Mouse (Mus musculus) 416B (cell line): Measurements from ENCODE around the gene D10Wsu102e.
A peak's percentile ranks its signal among the peaks of the same experiment; 100 is the strongest.
"Not testable (repeated sequence)": the region's sequence is repeated elsewhere in the genome, so short reads cannot be mapped to it uniquely, and the experiment has no call there.

Experiments
- DNase-seq: peaks from one replicate; pipeline ENCODE4 v3.0.0; 2011; ENCODE audit warnings: low read depth

The D10Wsu102e gene

DNA sequence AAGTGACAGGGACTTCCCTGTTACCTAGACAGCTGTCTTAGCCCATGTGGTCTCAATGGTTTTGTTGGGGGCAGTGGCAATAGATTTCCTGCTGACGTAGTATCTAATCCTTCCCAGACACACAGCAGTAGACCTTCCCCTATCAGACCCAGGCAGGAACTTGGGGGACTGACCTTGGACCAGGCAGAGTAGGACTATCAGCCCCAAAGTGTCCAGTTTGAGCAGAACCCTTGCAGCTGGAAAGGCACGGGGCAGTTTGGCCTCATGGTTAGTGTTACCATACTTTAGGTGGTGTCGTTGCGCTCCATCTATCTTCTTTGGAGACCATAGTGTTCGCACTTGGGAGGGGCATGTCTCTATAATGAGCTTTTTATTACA is 13.7 kb upstream of the D10Wsu102e start:
- DNase-seq, result no peak

- no peak for DNase-seq
Observed at GRCm38 (mm10) chr10:83347494-83347893, 12.5 kb upstream of the D10Wsu102e start.

GRCm38 (mm10) chr10:83350689-83351088 is 9.3 kb upstream of the D10Wsu102e start:
- DNase-seq, result no peak

GRCm38 (mm10) chr10:83351779-83352178 is 8.2 kb upstream of the D10Wsu102e start:
- not testable (repeated sequence) for DNase-seq

DNA sequence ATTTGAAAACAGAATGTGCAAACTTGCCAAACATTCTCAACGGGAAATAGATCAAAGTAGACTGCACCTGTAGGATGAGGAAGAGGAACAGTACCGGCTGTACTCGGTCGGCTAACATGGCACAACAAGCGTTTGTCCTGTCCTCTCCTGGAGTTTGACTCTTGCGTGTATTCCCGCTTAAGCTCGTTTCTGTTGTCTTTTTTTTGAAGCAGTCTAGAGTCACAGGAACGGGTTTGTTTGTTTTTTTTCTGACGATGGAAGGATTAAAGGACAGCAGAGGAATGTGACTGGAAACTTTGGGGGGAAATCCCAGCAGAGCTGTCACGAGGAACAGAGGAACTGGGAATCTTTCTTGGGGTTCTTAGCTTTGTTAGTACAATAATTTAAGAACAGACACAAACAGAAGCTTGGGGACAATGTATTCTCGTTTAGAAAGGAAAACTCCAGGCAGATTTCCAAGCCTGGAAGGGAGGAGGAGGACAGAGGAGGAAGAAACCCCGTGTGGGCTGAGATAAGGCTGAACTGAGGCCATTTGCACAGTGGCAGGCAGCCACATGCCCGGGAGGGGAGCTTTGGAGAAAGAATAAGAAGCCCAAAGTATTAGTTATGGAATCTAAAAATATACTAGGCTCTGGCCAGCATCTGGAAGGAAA is 6.2 kb upstream of the D10Wsu102e start:
- DNase-seq, result no peak

DNA sequence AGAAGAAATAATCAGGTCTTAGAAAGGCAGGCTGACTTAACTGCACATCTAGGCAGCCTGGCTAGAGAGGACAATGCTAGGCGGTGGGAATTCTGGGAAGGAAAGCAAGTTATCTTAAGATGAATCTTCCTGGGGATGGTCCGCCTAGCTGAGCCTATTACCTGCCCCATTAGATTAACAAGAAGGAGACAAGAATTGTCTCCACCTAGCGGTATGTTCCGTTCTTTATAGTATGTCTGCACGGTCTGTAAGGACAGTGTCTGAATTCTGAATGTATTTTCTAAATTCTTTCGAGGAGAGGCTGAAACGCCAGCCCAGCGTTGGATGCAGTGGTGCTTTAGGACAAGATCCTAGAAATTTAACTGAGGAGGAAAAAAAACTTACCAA is 5.7 kb upstream of the D10Wsu102e start:
- DNase-seq, result peak; percentile 56

DNA sequence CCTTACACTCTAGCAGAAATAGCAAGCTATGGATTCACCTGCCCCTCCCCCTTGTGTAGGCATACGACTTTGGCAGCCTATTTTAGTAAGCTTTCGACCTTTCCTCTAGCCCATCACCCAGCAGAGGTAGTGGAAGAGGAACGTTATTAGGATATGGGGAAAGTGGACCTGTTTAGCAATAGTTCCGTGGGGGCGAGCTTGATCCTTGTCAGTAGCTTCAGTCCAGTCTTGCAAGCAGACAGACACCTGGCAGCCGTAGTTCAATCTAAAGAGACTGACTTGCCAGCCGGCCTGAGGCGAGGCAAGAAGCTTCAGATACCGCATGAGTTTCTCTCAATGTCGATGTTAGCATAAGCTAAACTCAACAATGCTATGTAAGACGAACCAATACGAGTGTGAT is 3.6 kb upstream of the D10Wsu102e start:
- DNase-seq, result no peak

DNA sequence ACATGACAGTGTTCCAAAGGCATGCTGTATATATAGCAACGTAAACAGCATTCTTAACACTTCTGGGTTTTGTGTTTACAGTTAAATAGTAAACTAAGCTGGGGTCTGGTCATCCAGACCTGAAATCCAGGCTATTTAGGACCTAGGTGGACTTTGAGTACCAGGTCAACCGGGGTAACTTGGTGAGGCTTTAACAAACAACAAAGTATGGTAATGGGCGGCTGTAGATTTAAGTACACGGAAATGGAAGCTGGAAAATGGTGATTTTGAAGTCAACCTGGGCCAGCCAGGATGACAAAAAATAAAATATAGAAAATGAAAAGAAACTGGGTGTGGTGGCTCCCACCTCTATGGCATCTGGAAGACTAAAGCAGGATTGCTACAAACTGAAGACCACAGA is 570 bp upstream of the D10Wsu102e start:
- no peak for DNase-seq

DNA sequence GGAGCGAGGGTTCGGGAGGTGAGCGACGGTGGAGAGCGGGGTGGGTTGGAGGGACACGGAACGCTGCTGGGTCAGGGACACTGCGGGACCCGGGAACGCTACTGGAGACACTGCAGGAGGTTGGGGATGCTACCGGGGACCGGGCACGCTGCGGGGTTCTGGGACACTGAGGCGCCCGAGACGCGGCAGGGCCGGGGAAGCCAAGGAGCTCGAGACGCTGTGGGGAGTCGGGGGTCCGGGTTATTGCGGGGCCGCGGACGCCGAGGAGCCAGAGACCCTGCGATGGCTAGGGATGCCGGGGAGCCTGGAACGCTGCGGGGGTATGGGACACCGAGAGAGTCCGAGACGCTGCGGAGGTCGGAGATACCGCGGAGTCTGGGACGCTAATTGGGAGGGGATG is 335 bp downstream of the D10Wsu102e start:
- no peak for DNase-seq

- peak; percentile 59 for DNase-seq
Observed at GRCm38 (mm10) chr10:83361643-83362382, 1.8 kb downstream of the D10Wsu102e start.

DNA sequence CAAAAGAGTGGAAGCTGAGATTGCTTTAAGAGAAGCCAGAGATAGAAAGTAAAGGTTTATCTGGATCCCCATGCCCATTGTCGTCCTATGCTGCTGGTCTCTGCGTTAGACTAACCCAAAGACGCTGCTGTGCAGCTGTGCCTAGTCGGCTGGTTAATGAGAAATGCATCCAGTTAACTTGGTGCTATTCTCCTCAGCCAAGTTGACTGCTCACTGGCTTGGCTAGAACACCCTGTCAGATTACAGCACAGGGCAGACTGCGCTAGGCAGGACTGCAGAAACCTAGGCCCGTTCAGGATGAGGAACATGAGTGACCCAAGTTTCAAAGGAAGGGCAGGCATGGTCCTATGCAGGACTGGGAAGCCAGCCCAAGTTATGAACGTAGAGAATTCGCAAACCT is 3.4 kb downstream of the D10Wsu102e start:
- DNase-seq, result no peak

DNA sequence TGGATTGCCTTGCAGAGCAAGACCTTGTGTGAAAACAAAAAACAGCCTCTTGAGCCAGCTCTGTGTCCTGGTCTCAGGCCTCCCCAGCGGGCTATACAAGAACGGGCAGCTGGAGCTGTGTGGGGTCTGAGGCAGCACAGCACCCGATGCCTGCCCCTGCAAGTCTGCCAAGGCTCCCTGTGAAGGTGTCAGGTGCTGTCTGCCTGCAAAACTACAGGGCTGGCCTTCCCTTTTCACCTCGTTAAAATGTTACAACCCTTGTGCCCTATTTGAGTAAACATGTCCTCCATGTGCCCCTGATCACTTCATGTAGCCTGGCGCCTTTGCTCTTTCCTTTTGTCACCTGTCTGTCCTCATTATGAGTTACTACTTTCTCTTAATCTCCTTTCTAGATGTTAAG is 8.9 kb downstream of the D10Wsu102e start:
- no peak for DNase-seq

- no peak for DNase-seq
Observed at GRCm38 (mm10) chr10:83374045-83374656, 14.1 kb downstream of the D10Wsu102e start.

DNA sequence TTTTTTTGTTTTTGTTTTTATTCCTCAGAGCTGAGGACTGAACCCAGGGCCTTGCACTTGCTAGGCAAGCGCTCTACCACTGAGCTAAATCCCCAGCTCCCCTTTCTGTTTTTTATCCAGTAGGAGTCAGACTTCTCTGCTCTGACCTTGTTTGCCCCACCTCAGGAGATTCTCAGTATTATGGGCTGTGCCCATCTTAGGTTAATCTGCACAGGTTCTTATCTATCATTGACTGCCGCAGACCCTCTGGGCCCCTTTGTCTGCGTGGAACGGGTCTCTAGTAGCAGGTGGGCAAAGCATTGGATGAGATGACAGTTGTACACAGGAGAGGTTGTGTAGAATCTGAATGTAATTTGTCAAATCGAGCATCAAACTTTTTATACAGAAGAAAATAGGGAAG is 15.4 kb downstream of the D10Wsu102e start:
- DNase-seq, result not testable (repeated sequence)

- DNase-seq, result no peak
Observed at GRCm38 (mm10) chr10:83376911-83377682, 17.1 kb downstream of the D10Wsu102e start.

GRCm38 (mm10) chr10:83378083-83378833 is 18.2 kb downstream of the D10Wsu102e start:
- no peak for DNase-seq

DNA sequence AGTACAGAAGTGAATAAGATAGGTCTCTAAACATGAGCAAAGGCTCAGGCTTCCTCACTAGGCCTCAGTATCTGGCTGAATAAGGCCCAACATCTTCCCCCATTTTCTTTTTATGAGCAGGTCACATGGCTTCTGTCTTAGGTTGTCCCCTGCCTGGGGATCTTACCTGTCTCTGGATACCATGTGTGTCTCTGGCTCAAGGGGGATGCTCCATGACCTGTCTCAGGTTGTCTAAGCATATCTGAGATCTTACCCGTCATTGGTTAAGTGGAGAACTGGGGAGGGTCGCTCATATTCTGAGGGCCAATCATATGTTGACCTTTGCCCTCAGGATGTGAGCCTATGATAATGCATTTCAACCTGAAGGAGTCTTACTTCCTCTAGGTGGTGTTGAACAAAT is 20.5 kb downstream of the D10Wsu102e start:
- DNase-seq, result no peak

DNA sequence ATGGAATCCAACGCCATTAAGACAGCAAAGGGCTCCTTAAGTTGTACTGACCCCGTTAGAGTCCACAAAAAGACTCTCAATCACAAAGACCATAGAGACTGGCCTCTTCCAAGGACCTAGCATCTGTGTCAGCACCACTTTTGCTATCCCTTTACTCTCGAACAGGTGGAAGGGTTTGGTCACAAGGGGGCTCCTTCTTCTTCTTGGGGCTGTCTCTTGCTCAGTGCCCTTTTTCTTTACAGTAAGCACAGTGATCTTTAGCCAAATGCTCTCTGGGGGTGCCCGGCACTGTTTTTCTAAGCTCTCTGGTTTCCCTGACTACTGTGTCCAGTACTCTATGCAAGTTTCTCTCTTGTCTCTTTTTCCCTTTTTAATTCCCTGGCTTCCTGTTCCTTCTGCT is 22.5 kb downstream of the D10Wsu102e start:
- no peak for DNase-seq

DNA sequence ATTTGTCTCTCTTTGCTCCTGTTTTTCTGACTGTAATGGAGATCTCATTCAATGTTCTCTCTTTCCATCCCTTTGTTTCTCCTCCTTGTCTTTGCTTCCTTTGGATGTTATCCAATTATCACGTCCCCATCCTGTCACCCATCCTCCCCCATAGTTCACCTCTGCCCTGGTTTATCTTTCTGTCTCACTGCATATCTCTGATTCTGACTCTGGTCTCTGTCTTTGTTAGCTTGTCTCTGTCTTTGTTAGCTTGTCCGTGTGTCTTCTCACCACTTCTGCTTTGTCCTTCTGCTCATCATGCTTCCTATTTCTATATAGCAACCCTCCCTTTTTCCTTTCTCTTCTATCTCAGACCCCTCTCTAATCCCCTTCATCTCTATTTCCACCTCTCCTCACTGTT is 23.0 kb downstream of the D10Wsu102e start:
- no peak for DNase-seq

DNA sequence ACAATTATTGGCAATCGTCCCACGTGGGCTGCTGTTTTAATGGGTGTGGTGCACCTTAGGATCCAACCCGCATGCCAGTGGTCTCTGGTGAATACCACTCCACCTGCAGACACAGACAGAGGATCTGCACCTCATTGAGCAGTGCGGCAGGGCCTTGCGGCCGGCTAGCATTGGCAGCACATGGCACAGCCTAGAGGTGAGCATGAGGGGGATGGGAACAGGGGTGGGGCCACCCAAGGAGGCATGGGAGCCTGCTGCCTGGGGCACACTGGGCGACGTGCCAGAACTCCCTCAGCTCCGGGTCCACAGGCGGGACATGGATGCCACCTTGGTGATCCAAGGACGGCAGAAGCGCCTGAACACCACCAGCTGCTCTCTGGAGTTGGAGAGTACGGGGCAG is 23.8 kb downstream of the D10Wsu102e start:
- no peak for DNase-seq

DNA sequence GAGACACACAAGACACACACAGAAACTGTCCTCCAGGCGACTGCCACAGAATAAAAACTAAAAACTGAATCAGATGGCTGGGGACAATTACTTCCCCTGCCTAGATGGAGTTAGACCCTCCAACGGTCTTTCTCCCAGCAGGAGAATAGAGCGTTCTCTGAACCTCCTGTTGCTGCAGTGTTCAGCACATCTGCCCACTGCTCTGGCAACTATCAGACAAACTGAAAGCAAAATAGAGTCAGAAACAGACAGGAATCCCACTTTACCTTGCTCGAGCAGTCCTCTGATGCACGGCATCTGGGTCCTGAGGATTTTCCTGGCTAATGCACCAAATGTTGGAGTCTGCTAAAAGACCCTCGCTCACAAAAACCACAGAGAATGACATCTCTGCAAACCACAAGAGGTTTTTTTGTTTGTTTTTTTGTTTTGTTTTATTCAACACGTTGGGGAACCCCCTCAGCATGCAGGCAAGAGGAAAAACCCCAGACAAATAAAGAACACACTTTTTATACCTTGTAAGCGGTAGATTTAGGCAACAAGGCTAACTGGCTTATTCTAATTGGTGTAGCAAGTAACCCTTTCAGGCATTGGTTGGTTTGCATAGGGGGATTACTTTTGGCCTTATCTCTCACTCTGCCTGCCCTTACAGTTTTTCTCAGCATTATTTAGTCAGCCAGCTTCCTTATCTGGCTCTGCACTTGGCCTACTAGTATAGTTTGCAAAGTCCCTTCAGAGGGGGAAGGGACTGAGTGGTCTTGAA is 24.6 kb downstream of the D10Wsu102e start:
- no peak for DNase-seq
